Mouse (Mus musculus) olfactory bulb, adult 2 months (tissue): ENCODE measurements around the gene Cfap126.

Source experiments
- CTCF ChIP-seq: fragments of 200-500 bp; IDR thresholded peaks from 2 replicates; pipeline ENCODE4 v1.5.1; 2012; ENCODE audit warnings: low read depth, mild to moderate bottlenecking, low read length, moderate library complexity; ENCODE audit not compliant: insufficient read depth
- POLR2A ChIP-seq: fragments of 200-500 bp; IDR thresholded peaks from 2 replicates; pipeline ENCODE4 v1.6.1; 2012; ENCODE audit warnings: mild to moderate bottlenecking, low read depth, low read length, moderate library complexity; ENCODE audit not compliant: insufficient read depth

GRCm38 (mm10) chr1:171111781-171112575 is 1.7 kb upstream of the Cfap126 start:
- TF ChIP-seq CTCF (no peak), POLR2A (no peak)
